Mouse (Mus musculus): ENCODE results near the gene Izumo1r.

The Izumo1r gene

DNA sequence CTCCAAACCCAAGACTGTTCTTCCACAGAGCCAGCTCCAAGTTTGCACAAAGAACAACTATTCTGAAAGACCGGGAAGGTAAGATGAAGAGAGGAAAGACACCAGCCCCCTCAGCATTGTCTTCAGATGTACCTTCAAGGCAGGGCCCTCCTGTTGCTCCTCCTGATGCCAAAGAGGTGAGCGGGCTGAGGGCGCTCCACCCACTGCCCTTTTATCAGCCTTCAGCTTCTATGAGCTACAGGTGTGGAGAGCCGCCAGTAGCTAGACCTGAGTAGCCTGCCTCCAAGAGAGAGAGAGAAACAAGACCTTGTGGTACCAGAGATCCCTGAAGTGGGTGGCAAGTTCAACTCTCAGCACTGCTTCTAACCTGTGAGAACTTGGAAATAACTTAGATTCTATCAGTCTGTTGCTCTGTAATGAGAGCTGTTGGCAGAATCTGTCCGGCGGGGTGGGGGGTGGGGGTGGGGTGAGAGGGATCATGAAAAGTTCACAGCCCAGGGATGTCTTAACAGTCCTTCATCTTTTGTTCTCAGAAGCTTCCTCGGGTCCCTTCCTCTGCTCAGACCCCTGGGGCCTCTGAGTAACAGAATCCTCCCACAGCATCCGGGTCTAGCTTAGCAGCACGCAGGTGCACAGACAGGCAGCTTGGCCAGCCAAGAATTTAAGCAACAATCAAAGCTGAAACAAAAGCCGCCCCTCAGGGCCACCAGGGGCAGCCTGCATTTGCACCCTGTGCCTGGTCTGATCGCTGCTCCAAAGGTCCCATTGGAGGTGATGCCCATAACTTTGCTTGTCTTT is at the start of gene Izumo1r:
Izumo1r (minus strand) TSS at position 369 of the 798 bp plus-strand sequence.
- no peak for DNase-seq (ENCODE audit: low spot score in 2 of 2)

DNA sequence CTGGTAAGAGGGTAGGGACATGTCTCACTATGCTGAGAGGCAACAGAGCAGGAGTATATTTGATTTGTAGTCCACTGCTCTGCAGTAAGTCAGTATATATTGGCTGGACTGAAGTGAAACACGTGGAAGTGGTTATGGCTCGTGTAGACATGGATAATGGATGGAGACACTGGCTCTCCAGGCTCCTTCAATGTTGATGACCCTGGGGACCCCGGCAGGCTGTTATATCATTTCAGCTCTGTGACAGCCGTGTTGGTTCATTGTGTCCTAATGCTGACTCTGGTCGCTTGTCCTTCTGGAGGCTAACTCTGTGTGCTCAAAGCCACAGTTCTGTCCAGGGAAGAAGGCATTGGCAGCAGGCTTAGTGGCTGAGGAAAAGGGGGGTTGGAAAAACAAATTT is 47.3 kb upstream of the Izumo1r start:
- DNase-seq (ENCODE audit: low spot score in 2 of 2): no peak

DNA sequence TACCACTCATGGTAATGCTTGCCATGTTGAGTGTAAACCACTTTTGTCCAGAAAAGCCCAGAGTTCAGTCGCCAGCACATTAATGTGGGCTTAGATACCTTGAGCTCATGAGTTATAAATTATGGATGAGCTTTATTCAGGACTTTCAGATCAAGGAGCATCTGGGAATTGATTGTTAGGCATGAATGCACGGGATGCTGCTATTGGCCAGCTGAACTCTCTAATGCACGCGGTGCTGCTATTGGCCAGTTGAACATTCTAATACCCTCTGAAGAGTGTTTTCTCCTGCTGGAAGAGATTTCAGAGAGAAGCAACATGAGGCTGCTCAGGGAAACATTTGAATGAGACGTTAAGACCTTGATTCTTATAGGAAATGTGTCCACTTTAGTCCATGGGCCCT is 45.1 kb upstream of the Izumo1r start:
- DNase-seq (ENCODE audit: low spot score in 2 of 2): no peak

DNA sequence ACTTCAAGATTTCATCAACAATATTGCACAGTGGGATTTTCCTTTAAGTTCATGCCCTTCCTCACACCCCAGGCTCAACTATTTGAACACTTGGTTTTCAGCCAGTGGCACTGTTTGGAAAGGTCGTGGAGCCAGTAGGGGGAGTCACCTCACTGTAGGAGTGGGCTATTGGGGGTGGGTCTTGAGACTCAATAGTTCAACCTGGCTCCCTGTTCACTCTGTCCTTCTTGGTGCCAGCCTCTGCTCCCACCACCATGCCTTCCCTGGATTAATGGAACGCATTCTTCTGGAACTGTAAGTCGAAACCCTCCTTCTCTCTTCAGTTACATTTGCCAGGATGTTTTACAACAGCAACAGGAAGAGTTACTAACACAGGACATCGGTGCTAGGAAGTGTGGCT is 42.9 kb upstream of the Izumo1r start:
- no peak for DNase-seq (ENCODE audit: low spot score in 2 of 2)

DNA sequence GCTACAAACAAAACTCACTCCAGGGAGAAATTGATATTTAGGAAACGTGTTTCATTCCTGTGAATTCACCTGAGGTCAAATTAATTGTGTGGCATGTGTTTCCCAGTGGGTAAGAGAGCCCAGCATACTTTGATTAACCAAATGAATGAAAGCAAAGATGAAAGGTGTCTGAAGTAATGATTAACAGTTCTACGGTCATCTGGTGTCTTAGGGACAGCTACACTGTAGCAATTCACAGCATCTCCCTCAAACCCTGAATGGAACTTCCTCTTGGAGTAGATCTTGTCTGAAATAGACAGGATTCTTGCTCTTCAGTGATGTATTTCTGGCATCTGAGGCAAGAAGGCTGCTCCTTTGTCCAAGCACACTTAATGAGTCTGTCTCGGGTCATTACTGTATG is 42.2 kb upstream of the Izumo1r start:
- no peak for DNase-seq (ENCODE audit: low spot score in 2 of 2)

DNA sequence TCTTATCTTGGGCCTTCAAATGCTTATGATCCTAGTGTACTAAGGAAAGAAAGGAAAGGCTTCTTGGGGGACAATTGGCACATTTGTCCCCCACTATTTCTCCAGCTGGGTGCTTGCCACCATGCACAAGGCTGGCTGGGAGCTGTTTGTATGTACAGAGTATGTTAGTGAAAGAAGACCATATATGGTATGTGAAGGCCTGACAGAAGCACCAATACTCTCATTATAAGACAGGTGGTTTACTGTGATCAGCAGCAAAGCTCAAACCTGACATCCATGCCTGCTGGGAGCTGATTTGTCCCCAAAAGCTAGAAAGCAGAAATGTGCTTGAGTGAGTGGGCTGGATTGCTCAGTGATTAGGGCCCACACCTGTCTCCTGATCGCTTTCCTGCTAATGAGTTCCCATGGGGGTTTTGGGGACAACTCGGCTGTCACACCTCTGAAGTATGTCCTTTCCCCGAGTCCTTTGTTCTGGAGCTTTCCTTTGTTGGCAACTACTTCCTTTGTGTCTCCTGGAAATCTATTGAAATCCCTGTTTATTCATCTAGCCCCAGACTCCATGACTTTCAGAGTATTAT is 38.5 kb upstream of the Izumo1r start:
- no peak for DNase-seq (ENCODE audit: low spot score in 2 of 2)

DNA sequence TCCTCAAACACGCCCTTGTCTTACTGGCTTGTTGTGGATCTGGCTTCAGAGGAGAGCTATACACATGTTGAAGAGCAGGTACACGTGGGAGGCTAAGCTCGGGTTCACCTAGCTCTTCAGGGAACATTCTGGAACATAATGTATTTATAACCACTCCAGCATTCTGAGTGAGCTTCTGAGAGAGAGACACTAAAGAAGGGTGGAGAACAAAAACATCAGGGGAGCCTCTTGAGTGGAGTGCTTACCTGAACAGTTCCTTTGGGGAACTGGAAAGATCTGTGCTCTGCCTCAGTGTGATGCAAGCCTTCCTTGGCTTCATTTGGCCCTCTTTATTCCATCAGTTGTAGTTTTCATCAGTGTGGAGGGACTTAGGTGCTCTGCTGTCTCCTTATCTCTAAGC is 35.9 kb upstream of the Izumo1r start:
- no peak for DNase-seq (ENCODE audit: low spot score in 2 of 2)

DNA sequence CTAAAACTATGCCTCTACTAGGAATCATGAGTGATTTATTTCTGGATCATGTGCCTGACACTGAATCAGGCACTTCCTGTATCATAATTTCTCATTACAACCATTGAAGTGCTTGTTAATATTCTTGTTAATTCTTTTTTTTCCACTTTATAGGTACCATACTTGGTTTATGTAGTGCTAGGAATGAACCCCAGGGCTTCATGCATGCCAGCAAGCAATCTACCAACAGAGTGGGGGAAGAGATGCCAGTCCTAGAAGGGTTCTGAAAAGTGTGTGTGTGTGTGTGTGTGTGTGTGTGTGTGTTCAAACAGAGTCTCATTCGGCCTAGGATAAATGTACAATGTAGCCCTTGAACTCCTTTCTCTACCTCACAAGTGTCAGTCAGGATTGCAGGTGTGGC is 33.6 kb upstream of the Izumo1r start:
- DNase-seq (ENCODE audit: low spot score in 2 of 2): no peak

DNA sequence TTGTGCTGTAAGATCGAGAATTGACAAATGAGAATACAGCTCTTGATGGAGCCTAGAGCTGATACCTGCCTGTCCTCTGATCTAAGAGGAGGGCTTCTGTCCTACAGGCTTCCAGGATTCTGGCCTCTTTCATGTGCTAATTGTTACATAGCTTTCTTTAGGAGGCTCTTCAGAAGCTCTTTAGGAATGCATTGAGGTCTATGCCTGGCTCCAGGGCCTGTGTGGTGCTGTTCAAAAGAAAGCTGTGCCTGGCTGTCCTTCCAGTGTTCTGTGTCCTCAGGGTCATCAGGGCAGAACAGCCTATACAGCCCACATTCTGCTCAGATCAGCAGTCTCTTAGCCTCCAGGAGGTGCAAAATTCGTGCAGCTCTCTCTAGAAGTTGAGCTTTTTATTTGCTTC is 31.1 kb upstream of the Izumo1r start:
- no peak for DNase-seq (ENCODE audit: low spot score in 2 of 2)

DNA sequence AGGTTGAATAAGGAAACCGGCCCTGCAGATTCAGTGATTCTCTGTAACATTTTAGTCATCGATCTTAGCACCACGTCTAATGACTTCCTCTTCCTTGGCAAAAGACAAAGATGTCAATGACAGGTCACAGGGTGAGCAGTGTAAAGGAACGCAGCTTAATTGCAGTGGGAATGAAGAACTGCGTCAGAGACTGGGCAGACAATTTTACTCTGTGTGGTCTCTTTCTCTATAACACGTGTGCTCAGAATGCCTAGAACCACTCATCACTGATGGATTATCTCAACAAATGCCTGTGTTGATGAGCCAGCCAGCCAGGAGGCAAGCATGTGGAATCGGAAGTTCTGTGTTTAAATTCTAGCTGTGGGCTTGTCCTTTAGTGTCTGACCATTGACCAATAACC is 28.2 kb upstream of the Izumo1r start:
- DNase-seq (ENCODE audit: low spot score in 2 of 2): no peak

DNA sequence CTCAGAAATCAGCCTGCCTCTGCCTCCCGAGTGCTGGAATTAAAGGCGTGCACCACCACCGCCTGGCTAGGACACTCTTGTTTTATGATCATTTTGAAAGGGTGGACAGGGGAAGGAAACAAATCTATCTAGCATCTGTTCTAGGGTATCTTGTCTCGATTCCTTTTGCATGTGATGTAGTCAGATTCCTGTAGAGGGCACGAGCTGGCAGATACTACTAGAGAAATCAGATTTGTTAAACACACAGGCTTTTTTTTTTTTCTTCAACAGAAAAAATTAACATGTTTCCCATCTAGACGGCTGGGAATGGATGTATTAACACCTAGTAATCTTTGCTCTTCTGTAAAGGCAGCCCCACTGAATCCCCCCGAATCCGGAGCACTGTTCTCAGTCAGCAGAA is 27.5 kb upstream of the Izumo1r start:
- no peak for DNase-seq (ENCODE audit: low spot score in 2 of 2)

DNA sequence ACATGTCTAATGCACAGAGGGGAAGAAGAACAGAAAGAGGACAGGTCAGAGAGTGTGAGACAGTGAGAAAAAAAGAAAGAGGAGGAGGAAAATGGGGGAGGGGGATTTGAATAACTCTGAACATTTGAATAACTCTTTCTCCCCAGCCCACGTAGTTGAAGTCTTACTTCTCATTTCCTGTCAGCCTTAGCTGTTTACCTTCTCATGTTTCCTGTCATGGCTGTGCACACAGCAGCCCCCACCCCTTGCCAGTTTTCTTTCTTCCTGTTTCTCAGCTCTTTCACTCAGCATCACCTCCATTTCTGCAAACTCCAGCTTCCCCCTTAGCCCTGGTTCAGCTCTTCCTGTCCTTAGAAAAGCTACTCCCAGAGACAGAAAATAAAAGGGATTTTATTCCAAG is 22.8 kb upstream of the Izumo1r start:
- DNase-seq (ENCODE audit: low spot score in 2 of 2): no peak

DNA sequence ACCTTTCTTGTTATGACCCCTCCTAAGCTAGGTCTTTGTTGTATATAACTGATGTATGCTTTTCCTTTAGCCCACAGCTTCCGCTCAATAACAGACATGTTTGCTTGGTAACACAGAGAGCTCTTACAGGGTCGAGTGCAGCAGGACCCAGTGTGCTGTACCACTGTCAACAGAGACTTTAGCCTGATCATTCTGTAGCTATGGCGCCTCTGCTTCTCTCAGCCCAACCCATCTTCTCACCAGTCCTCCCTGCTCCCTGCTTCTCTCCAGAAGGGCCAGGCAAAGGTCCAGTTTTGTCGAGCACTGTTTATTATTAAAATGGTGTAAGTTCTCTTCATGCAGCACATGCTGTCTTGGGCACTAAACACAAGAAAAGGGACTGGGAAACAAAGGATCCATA is 19.9 kb upstream of the Izumo1r start:
- no peak for DNase-seq (ENCODE audit: low spot score in 2 of 2)

DNA sequence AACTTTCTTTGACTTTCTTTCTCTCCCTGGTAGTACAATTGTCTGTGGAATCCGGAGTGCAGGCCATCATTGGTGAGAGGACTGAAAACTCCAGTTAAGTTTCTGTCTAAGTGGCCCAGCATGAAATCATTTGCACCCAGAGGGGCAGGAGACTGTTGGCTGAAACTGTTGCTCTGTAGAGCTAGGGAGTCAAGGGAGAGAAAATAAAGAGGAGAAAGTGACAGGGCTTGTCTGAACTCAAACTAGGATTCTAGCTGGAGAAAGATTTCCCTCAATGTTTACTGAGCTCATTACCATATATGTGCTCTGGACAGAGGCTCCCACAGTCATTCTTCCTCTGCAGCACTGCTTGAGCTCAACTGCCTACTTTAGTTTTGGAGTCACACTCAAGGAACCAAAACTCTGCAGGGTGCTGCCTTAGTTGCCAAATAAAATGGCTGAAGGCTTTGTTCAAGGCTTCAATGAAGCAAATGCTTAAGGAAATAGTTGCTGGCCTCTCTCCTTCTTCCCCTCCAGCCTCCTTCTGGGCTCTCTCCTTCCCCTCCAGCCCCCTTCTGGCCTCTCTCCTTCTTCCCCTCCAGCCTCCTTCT is 18.3 kb upstream of the Izumo1r start:
- no peak for DNase-seq (ENCODE audit: low spot score in 2 of 2)

DNA sequence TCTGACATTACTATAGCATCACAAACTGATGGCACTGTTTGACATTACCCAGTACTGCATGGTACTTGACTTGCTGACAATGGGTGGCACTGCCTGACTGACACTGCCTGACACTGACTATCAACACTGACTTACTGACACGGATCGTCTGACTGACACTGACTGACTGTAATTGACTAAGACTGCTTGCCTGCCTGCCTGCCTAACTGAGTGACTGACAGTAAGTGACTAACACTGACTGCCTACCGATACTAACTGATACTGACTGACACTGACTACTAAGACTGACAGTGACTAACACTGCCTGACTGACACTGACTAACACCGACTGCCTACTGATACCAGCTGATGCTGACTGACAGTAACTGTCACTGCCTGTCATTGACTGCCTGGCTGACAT is 17.5 kb upstream of the Izumo1r start:
- no peak for DNase-seq (ENCODE audit: low spot score in 2 of 2)

DNA sequence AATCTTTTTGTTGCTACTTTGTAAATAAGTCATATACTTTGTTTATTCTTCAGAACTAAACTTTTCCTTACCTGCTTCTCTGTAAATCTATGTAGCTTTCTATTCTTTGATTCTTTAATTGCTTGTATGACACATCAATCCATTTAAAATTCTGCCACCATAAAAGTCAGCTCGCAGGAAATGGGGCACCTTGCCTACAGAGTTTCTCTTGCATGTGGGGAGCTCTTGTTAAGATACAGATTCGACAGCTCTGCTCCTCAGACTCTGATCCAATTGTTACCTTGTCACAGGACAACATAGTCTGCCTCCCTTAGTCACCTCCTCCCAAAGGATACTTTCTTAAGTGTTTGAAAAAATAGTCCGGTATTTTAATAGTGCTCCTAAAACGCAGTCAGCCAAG is 16.9 kb upstream of the Izumo1r start:
- DNase-seq (ENCODE audit: low spot score in 2 of 2): no peak

DNA sequence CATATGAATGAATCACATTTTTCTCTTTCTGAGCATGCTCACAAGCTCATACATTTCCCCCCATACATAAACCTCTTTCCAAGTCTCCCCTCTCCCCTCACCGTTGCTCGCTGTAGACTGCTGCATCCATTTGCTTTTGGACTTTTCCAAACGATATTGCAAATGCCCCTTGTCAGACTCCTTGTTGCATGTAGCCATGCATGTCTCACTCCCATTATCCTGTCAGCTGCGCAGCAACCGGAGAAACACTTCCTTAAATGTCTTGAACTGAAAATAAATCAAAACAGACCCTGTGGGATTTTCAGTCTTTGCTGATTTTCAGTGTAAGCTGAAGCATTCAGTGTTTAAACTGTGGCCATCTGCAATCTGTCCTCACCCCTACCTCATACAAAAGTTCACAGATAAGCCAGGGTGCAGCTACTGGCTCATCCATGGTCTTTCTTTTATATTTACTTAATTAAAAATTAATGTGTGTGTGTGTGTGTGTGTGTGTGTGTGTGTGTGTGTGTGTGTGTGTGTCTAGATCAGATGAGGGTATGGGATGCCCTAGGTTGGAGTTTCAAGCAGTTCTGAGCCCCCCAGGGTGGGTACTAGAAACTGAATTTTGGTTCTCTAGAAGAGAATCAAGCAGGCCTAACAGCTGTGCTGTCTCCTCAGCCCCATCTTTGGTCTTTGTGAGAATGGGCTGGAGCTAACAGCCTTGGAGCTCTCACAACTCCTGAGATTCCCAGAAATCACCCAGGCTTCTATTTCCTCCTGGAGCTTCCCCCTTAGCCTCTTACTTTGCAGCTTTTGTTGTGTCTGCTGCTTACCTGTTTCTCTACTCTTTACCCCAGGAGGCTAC is 15.3 kb upstream of the Izumo1r start:
- no peak for DNase-seq (ENCODE audit: low spot score in 2 of 2)

DNA sequence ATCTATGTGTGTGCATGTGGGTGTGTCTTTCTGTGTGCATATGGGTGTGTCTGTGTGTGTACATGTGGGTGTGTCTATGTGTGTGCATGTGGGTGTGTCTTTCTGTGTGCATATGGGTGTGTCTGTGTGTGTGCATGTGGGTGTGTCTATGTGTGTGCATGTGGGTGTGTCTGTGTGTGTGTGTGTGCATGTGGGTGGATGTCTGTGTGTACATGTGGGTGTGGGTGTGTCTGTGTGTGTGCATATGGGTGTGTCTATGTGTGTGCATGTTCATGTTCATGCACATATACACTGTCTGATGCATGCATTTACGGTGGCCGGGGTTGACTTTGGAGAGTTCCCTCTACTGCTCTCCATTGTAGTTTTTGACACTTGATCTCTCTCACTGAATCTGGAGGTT is 13.9 kb upstream of the Izumo1r start:
- DNase-seq (ENCODE audit: low spot score in 2 of 2): no peak

DNA sequence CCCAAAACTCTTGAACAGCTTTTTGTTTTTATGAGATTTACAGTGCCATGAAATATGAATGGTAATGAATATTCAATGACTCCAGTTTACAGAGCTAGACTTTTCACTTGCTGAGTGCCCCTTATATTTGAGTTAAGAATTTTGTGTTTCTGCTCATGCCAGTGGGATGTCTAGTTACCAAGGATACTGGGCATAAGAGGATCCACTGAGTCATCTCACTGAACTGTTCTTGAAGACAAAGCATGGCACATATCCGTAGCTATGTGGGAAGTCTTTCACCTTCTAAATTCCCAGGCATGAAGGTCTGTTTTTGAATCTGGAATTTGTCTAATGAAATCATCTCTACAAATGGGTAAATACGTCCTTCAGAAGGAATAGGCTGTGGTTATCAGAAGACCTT is 8.3 kb upstream of the Izumo1r start:
- DNase-seq (ENCODE audit: low spot score in 2 of 2): no peak

DNA sequence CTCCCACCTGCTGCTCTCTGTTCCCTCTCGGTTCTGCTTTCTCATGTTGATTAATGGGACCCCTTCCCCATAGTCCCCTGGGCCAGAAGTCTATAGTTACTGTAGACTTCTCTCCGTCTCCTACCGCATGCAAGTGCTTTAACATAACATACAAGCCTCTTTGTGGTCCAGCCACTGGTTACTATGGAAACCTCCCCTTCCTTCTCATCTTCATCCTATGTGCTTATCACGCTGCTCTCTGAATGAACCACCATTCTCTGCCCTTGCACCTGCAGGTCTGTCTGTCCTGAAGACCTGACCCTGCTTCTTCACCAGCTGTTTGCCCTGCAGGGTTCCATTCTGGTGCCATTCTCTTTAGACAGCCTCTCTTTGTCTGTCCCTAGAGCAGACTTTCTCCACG is 6.2 kb upstream of the Izumo1r start:
- DNase-seq (ENCODE audit: low spot score in 2 of 2): no peak

DNA sequence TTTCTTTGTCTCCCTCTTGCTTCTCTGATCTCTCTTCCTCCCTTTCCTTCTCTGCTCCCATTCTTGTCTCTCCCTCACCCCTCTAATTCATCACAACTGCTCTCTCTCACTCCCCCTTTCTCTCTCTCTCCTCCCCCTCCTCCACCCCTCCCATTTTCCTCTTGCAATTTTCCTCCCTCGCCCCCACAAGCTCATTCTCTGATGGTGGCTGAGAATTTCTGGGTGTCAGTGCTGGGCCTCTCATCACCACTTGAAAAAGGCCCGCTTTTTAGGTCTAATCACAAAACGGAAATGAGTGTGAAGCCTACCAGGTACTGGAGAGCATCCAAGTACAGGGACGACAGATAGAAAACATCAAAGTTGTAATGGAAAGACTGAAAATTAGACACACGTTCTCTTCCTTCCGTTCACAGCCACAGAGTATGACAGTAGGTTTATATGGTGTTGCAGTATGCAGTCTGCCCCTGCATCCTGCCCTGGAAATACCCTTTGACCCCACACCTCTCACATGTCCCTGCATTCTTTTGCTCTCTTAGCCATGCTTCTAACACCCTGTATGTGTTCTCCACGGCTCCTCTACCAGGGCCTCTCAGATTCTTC is 4.2 kb upstream of the Izumo1r start:
- no peak for DNase-seq (ENCODE audit: low spot score in 2 of 2)

DNA sequence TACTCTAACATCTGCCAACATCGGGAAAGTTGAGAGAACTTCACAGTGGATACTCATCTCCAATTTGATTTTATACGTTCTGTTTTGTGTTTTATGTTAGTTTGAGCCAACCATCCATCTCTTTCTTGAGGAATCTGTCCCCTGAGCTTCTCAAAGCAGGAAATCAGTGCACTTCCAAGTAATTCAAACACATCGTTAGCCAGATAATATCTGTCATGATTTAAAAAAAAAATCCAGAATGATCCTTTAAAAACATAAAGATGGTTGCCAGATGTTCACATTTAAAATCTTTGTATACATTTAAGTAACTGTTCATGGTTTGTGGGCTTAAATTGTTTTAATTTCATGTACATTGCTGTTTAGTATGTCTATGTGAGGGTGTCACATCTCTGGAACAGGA is 2.2 kb upstream of the Izumo1r start:
- no peak for DNase-seq (ENCODE audit: low spot score in 2 of 2)

Measured in frontal cortex, postnatal 25 days (tissue).